Mouse (Mus musculus) ES-E14 (cell line): ENCODE results near the gene Aldh1l1.

Source experiments
- CHD2 ChIP-seq: IDR thresholded peaks from 2 replicates; pipeline ENCODE4 v1.6.1; 2014; ENCODE audit warnings: mild to moderate bottlenecking, low read depth, low read length, inconsistent platforms
- HCFC1 ChIP-seq: IDR thresholded peaks from 2 replicates; pipeline ENCODE4 v1.6.1; 2012; ENCODE audit warnings: low read length, inconsistent platforms, borderline replicate concordance; ENCODE audit not compliant: insufficient read depth
- MAFK ChIP-seq: IDR thresholded peaks from 2 replicates; pipeline ENCODE4 v1.6.1; 2014; ENCODE audit warnings: mild to moderate bottlenecking, low read depth, low read length, inconsistent platforms; ENCODE audit not compliant: insufficient read depth
- ZC3H11A ChIP-seq: IDR thresholded peaks from 2 replicates; pipeline ENCODE4 v1.6.1; 2012; ENCODE audit warnings: low read depth, mild to moderate bottlenecking, inconsistent platforms, low read length, borderline replicate concordance
- ZNF384 ChIP-seq: IDR thresholded peaks from 2 replicates; pipeline ENCODE4 v1.6.1; 2012; ENCODE audit warnings: low read depth, low read length, inconsistent platforms

- TF ChIP-seq ZC3H11A (no peak), MAFK (no peak), HCFC1 (no peak), ZNF384 (no peak), CHD2 (peak; percentile 64; the same call in 1 of the 2 replicates)
Observed at GRCm38 (mm10) chr6:90508197-90508624, 22.0 kb downstream of the Aldh1l1 start.
